Mouse (Mus musculus) lung, postnatal 0 days (tissue): ENCODE results near the gene Rnh1.

Experiments
- CTCF ChIP-seq: IDR thresholded peaks from 2 replicates; pipeline ENCODE4 v1.5.1; 2016; ENCODE audit warnings: antibody characterized with exemption, mild to moderate bottlenecking
- EP300 ChIP-seq: IDR thresholded peaks from 2 replicates; pipeline ENCODE4 v1.6.1; 2016; ENCODE audit warnings: antibody characterized with exemption, mild to moderate bottlenecking, control low read depth

- TF ChIP-seq CTCF, result no peak
- TF ChIP-seq EP300, result no peak
Measured at GRCm38 (mm10) chr7:141190220-141190619, 17.6 kb upstream of the Rnh1 start.
